Mouse (Mus musculus): Measurements from ENCODE around the gene Retreg1.
A peak's percentile ranks its signal among the peaks of the same experiment; 100 is the strongest.
"Not testable (repeated sequence)": the region's sequence is repeated elsewhere in the genome, so short reads cannot be mapped to it uniquely, and the experiment has no call there.

Gene Retreg1

GRCm38 (mm10) chr15:25950584-25950983, 107.6 kb downstream of the Retreg1 start:
- DNase-seq, result peak; percentile 7

- DNase-seq, result peak; percentile 3
These were observed 108.1 kb downstream of the Retreg1 start for GRCm38 (mm10) chr15:25951037-25951436.

DNA sequence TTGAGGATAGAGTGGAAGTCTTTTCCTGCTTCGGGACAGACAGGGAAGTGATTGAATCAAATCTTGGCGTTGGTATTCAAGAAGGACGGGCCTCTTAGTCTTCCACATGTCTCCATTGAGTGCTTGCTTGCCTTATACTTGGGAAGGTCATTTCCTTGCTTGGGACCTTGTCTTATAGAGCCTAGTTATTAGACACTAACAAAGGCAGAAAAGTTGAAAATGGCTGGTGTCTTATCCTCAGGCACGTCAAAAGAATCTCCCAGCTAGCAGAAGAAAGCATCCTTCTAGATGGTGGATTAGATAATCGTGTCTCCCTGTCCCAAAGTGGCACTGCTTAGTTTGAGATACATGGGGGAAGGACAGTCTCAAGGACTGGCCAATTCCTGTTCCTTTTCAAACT, 113.0 kb downstream of the Retreg1 start:
- no peak for DNase-seq

- peak; percentile 58 for DNase-seq
These were observed 113.6 kb downstream of the Retreg1 start for GRCm38 (mm10) chr15:25956422-25957117.

- no peak for DNase-seq
These were observed 114.7 kb downstream of the Retreg1 start for GRCm38 (mm10) chr15:25957651-25958050.

DNA sequence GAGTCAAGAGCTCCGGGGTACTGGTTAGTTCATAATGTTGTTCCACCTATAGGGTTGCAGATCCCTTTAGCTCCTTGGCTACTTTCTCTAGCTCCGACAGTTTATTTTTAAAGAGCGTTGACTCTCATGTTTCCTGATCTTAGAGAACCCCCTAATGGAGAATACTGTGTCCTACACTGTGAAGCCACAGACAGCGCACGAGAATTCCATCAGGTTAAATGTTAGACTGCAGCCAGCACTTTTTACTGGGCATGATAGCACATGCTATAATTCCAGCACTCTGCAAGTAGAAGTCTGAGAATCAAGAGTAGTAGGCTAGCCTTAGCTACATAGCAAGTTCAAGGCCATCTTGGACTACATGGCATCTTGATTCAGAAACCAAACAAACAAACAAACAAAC, 116.4 kb downstream of the Retreg1 start:
- DNase-seq, result no peak

GRCm38 (mm10) chr15:25960231-25960630, 117.3 kb downstream of the Retreg1 start:
- DNase-seq, result no peak

GRCm38 (mm10) chr15:25966220-25966774, 123.3 kb downstream of the Retreg1 start:
- no peak for DNase-seq

GRCm38 (mm10) chr15:25971596-25971995, 128.6 kb downstream of the Retreg1 start:
- DNase-seq, result no peak

GRCm38 (mm10) chr15:25972758-25973157, 129.8 kb downstream of the Retreg1 start:
- no peak for DNase-seq

GRCm38 (mm10) chr15:25974352-25974751, 131.4 kb downstream of the Retreg1 start:
- DNase-seq, result no peak

GRCm38 (mm10) chr15:25975810-25976209, 132.8 kb downstream of the Retreg1 start:
- no peak for DNase-seq

DNA sequence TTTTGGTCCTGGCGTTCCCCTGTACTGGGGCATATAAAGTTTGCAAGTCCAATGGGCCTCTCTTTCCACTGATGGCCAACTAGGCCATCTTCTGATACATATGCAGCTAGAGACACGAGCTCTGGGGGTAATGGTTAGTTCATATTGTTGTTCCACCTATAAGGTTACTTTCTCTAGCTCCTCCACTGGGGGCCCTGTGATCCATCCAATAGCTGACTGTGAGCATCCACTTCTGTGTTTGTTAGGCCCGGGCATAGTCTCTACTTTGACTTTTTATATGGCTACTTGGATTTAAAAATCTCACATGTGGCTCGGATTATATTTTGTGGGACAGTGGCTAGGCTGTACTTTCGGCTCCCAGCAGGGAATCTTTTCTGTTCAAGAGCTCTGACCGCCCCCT, 140.6 kb downstream of the Retreg1 start:
- DNase-seq, result not testable (repeated sequence)

- peak; percentile 92 for DNase-seq
These were observed 141.2 kb downstream of the Retreg1 start, which contains the start of gene Zfp622 for GRCm38 (mm10) chr15:25984067-25984733. Gene Zfp622 (plus strand): TSS chr15:25984366.

DNA sequence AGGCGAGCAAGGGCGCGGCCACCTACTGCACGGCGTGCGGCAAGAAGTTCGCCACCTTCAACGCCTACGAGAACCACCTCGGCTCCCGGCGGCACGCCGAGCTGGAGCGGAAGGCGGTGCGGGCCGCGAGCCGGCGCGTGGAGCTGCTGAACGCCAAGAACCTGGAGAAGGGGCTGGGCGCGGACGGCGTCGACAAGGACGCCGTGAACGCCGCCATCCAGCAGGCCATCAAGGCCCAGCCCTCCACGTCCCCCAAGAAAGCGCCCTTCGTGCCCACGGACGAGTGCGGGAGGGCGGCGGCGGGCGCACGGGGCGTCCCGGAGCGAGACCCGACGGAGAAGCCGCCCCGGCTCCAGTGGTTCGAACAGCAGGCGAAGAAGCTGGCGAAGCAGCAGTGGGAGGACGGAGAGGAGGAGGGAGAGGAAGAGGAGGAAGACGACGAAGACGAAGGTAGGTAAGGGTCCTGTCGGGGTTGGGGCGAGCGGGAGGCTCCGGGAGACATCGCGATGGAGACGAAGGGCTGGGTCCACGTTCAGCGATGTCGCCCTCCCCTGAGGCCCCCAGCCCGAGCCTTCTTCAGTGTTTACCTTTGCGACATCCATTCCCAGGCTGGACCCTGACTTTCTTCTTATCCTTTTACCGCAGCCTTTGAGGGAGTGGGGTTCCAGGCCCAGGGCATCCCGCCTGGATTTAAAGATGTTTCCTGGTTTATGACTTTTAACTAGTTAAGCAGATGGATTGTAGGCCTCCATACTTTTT, 141.9 kb downstream of the Retreg1 start:
- DNase-seq, result no peak

GRCm38 (mm10) chr15:25992992-25993727, 150.2 kb downstream of the Retreg1 start:
- DNase-seq, result peak; percentile 38

- no peak for DNase-seq
These were observed 152.5 kb downstream of the Retreg1 start for GRCm38 (mm10) chr15:25995521-25995920.

- DNase-seq, result not testable (repeated sequence)
These were observed 156.6 kb downstream of the Retreg1 start for GRCm38 (mm10) chr15:25999545-25999944.

- DNase-seq, result no peak
These were observed 165.6 kb downstream of the Retreg1 start for GRCm38 (mm10) chr15:26008621-26009020.

- no peak for DNase-seq
These were observed 169.9 kb downstream of the Retreg1 start for GRCm38 (mm10) chr15:26012891-26013290.

GRCm38 (mm10) chr15:26015979-26016665, 173.1 kb downstream of the Retreg1 start:
- peak; percentile 12 for DNase-seq

DNA sequence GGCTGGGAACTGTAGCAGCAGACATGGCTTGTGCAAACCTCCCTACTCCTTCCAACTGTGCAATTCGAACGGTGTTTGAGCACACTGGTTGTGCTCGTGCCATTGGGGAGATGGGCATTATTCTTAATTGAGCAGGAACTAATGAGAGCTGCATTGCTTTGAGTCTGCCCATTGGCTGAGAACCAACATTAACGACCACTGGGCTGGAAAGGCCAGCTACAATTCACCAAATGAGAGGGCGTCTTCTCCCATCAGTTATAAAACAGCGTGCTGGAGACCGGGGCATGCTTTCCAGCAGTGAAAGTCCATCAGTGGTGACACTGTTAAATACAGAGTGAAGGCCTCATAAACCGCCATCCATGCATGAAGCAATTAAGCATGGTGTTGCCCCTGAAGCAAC, 178.7 kb downstream of the Retreg1 start:
- DNase-seq, result no peak

All from kidney, adult 18-20 months (tissue).